Mouse (Mus musculus) ovary, adult 18-20 months (tissue): Measurements from ENCODE around the gene Pde10a.
A peak's percentile ranks its signal among the peaks of the same experiment; 100 is the strongest.
"Not testable (repeated sequence)": the region's sequence is repeated elsewhere in the genome, so short reads cannot be mapped to it uniquely, and the experiment has no call there.

Experiments
- DNase-seq: peaks from one replicate; pipeline ENCODE4 v3.0.0; 2022; ENCODE audit warnings: low spot score, mixed read lengths

Gene Pde10a

GRCm38 (mm10) chr17:8647372-8647871 is 122.2 kb downstream of the Pde10a start:
- DNase-seq = no peak

GRCm38 (mm10) chr17:8648310-8648709 is 123.1 kb downstream of the Pde10a start:
- peak; percentile 77 for DNase-seq

GRCm38 (mm10) chr17:8652681-8653262 is 127.6 kb downstream of the Pde10a start:
- DNase-seq = peak; percentile 15

- DNase-seq = no peak
Measured at GRCm38 (mm10) chr17:8657661-8658060, 132.5 kb downstream of the Pde10a start.

- no peak for DNase-seq
Measured at GRCm38 (mm10) chr17:8658751-8659454, 133.7 kb downstream of the Pde10a start.

- DNase-seq = no peak
Measured at GRCm38 (mm10) chr17:8666912-8667311, 141.7 kb downstream of the Pde10a start.

- DNase-seq = no peak
Measured at GRCm38 (mm10) chr17:8674651-8675050, 149.5 kb downstream of the Pde10a start.

- DNase-seq = no peak
Measured at GRCm38 (mm10) chr17:8686356-8686755, 161.2 kb downstream of the Pde10a start.

GRCm38 (mm10) chr17:8688096-8688495 is 162.9 kb downstream of the Pde10a start:
- DNase-seq = no peak

GRCm38 (mm10) chr17:8698265-8698664 is 173.1 kb downstream of the Pde10a start:
- no peak for DNase-seq

- DNase-seq = no peak
Measured at GRCm38 (mm10) chr17:8698793-8699192, 173.6 kb downstream of the Pde10a start.

GRCm38 (mm10) chr17:8701096-8701495 is 175.9 kb downstream of the Pde10a start:
- no peak for DNase-seq

GRCm38 (mm10) chr17:8702503-8702902 is 177.3 kb downstream of the Pde10a start:
- no peak for DNase-seq

- no peak for DNase-seq
Measured at GRCm38 (mm10) chr17:8708006-8708405, 182.8 kb downstream of the Pde10a start.

- not testable (repeated sequence) for DNase-seq
Measured at GRCm38 (mm10) chr17:8712734-8713133, 187.6 kb downstream of the Pde10a start.

GRCm38 (mm10) chr17:8720961-8721360 is 195.8 kb downstream of the Pde10a start:
- no peak for DNase-seq

- DNase-seq = no peak
Measured at GRCm38 (mm10) chr17:8724464-8724974, 199.3 kb downstream of the Pde10a start.

GRCm38 (mm10) chr17:8728646-8729045 is 203.5 kb downstream of the Pde10a start:
- DNase-seq = no peak

- DNase-seq = no peak
Measured at GRCm38 (mm10) chr17:8729808-8730207, 204.6 kb downstream of the Pde10a start.

- no peak for DNase-seq
Measured at GRCm38 (mm10) chr17:8731073-8731472, 205.9 kb downstream of the Pde10a start.

GRCm38 (mm10) chr17:8736259-8736658 is 211.1 kb downstream of the Pde10a start:
- no peak for DNase-seq

- no peak for DNase-seq
Measured at GRCm38 (mm10) chr17:8742772-8743171, 217.6 kb downstream of the Pde10a start.

GRCm38 (mm10) chr17:8745334-8745733 is 220.2 kb downstream of the Pde10a start:
- DNase-seq = no peak
